Mouse (Mus musculus): ENCODE measurements around the gene Gm17124. TPM values are rescaled to one million over a fixed set of nuclear protein-coding genes. Genes with fewer than 3 reads are reported as not detected.
"Not testable (repeated sequence)": the region's sequence is repeated elsewhere in the genome, so short reads cannot be mapped to it uniquely, and the experiment has no call there.

Gm17124 gene
- not detected in 2 replicates for polyA plus RNA-seq (2012; rRNA removed)

DNA sequence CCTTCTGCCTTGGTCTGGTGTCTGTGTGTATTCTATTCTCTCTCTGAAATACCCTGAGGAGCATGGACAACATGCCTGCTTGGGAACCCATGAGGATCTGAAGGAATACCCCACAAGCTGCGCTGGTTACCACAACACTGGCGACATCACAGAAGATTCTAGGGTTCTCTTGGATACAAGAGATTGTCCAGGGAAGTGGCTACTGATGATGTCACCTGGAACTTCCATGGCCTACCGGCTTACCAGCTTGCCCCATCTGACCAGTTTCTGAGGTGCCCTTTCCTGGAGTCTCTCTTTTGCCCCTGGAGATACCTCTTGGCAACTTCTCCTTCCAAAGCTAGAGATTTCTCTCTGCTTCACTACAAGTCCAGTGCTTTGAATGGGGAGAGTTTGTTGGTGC, at the start of gene Gm17124:
TSS of gene Gm17124 (minus strand) at position 101 of the 400 bp plus-strand sequence.
- not testable (repeated sequence) for DNase-seq; H3K27ac ChIP-seq (ENCODE audit: control insufficient read depth, insufficient read depth, low read length); H3K4me3 ChIP-seq (ENCODE audit: control insufficient read depth, insufficient read depth, low read length); H3K27me3 ChIP-seq (ENCODE audit: control insufficient read depth, insufficient read depth, low read length); H3K36me3 ChIP-seq (ENCODE audit: control insufficient read depth, insufficient read depth, low read length); H3K4me1 ChIP-seq (replicated peaks; ENCODE audit: control insufficient read depth, insufficient read depth, low read length)
- WGBS: no CpG with 5 or more reads among the region's 3 CpGs

DNA sequence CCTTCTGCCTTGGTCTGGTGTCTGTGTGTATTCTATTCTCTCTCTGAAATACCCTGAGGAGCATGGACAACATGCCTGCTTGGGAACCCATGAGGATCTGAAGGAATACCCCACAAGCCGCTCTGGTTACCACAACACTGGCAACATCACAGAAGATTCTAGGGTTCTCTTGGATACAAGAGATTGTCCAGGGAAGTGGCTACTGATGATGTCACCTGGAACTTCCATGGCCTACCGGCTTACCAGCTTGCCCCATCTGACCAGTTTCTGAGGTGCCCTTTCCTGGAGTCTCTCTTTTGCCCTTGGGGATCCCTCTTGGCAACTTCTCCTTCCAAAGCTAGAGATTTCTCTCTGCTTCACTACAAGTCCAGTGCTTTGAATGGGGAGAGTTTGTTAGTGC, 42.1 kb upstream of the Gm17124 start, which contains the start of gene Gm3633:
TSS of gene Gm3633 (minus strand) at position 101 of the 400 bp plus-strand sequence.
- not testable (repeated sequence) for H3K4me3 ChIP-seq (ENCODE audit: control insufficient read depth, insufficient read depth, low read length); H3K27me3 ChIP-seq (ENCODE audit: control insufficient read depth, insufficient read depth, low read length); H3K36me3 ChIP-seq (ENCODE audit: control insufficient read depth, insufficient read depth, low read length); H3K27ac ChIP-seq (ENCODE audit: control insufficient read depth, insufficient read depth, low read length); DNase-seq; H3K4me1 ChIP-seq (replicated peaks; ENCODE audit: control insufficient read depth, insufficient read depth, low read length)
- WGBS: 71% methylated on average over 1 of the region's 2 CpGs

Other genes with a start within 250 kb of the Gm17124 start
- not detected in 2 replicates for gene Gm8005, start 160.2 kb downstream of the Gm17124 start, polyA plus RNA-seq (2012; rRNA removed)
- gene Gm8011, start 136.0 kb downstream of the Gm17124 start, polyA plus RNA-seq (2012; rRNA removed): not detected in 2 replicates
- not detected in 2 replicates for gene Gm8020, start 97.5 kb downstream of the Gm17124 start, polyA plus RNA-seq (2012; rRNA removed)
- not detected in 2 replicates for gene Gm8024, start 75.6 kb downstream of the Gm17124 start, polyA plus RNA-seq (2012; rRNA removed)
- not detected in 2 replicates for gene Gm3633, start 42.0 kb upstream of the Gm17124 start, polyA plus RNA-seq (2012; rRNA removed)
- not detected in 2 replicates for gene Gm10378, start 56.1 kb upstream of the Gm17124 start, polyA plus RNA-seq (2012; rRNA removed)
- not detected in 2 replicates for gene Gm3015, start 168.9 kb upstream of the Gm17124 start, polyA plus RNA-seq (2012; rRNA removed)
- not detected in 2 replicates for gene Gm10377, start 198.1 kb upstream of the Gm17124 start, polyA plus RNA-seq (2012; rRNA removed)